Mouse (Mus musculus): Measurements from ENCODE around the gene 9930111J21Rik2.
"Not testable (repeated sequence)": the region's sequence is repeated elsewhere in the genome, so short reads cannot be mapped to it uniquely, and the experiment has no call there.

Gene 9930111J21Rik2

GRCm38 (mm10) chr11:49077012-49077411 is 26.0 kb upstream of the 9930111J21Rik2 start:
- no peak for DNase-seq (ENCODE audit: low read depth, low spot score)

- not testable (repeated sequence) for DNase-seq (ENCODE audit: low read depth, low spot score)
These were observed 25.1 kb upstream of the 9930111J21Rik2 start, which contains the start of gene Ifi47 for GRCm38 (mm10) chr11:49076001-49076757. TSS of gene Ifi47 (plus strand) at chr11:49076587.

- DNase-seq (ENCODE audit: low read depth, low spot score), result no peak
These were observed 17.3 kb upstream of the 9930111J21Rik2 start for GRCm38 (mm10) chr11:49068358-49068757.

DNA sequence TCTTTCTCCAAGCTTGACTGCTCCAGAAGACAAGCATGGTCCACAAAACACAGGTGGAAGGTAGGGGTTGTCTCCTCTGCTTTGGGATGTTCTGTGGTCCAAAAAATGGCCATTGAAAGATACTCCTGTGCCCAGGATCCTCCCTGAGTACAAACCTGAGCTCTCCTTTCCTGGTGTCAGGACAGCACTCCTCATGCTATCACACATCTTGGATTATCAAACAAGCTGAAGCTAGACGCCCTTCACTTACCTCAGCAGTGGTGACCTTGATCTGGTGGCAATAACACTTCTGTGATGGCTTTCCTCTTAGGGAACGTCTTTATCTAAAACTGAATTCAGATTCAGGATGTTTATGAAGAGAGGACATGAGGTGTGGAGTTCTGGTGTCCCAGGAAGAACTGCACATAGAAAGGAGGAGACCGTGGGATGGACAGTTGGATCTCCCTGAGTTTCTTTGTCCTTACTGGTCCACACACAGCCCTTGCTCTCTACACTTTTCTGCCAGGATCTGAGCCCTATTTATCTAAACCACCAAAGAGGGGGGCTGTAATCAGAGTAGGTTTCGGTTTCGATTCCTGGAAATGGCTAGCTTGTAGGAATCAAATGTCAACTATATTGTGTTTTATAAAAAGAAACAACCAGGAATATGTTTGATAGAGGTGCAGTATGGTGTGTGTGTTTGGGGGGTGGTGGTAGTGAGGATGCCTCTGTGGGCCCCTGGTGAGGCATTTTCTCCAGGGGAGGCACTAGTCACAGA is 12.8 kb upstream of the 9930111J21Rik2 start, which contains the start of gene Tgtp2:
Tgtp2 (minus strand) TSS at position 494 of the 757 bp plus-strand sequence.
- not testable (repeated sequence) for DNase-seq (ENCODE audit: low read depth, low spot score)

GRCm38 (mm10) chr11:49061865-49062264 is 10.8 kb upstream of the 9930111J21Rik2 start:
- not testable (repeated sequence) for DNase-seq (ENCODE audit: low read depth, low spot score)

DNA sequence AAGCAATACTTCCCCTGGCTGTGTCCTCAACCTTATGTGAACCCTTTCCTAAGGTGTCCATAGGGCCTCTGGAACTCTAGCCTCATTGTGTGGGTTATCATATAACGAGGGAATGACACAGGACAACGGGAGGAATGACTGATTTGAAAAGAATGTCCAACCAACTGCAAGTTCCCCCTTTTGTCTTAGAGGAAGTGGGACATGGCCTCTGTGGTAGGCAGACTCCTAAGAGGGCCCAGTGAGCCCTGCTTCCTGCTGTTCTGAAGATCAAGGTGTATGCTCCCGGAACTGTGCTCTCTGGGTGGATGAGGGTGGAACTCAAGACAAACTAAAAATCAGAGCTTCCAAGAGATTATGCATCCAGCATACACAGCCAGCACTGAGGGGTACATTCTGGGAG is 9.0 kb upstream of the 9930111J21Rik2 start:
- DNase-seq (ENCODE audit: low read depth, low spot score), result not testable (repeated sequence)

DNA sequence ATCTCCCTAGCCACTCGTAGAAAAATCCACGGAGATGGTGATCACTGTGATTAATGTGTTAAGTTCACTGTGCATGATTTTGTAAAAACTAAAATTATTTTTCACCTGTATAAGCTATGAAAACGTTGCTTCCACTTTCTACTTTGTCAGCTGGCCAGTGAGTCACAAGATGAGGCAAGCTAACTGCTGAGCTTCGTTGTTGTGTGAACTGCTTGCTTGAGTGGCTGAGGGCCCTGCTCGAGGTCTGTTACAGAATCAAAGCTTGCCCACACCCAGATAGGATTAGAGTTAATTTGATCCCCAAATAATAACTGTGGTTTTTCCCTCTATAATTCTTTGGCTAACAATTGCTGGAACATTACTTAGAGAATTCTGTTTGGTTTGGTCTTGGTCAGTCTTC is 852 bp upstream of the 9930111J21Rik2 start:
- DNase-seq (ENCODE audit: low read depth, low spot score), result not testable (repeated sequence)

DNA sequence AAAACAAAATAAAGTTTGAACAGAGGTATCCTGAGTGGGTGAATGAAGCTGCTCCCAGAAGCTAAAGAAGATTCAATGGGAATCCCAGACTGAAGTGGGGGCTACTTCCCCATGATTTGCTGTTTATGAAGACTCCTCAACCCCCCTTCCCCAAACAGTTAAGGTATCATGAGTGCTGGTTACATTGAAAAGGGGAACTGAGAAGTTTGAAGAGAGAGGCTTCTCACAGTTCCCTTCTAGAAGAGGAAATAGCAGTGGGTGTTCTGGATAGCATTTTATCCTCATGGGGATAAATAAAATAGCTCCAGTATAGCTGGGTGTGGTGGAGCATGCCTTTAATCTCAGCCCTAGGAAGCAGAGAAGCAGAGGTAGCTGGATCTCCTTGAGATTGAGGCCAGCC is 978 bp downstream of the 9930111J21Rik2 start:
- DNase-seq (ENCODE audit: low read depth, low spot score), result not testable (repeated sequence)

- not testable (repeated sequence) for DNase-seq (ENCODE audit: low read depth, low spot score)
These were observed 39.0 kb downstream of the 9930111J21Rik2 start for GRCm38 (mm10) chr11:49012074-49012473.

DNA sequence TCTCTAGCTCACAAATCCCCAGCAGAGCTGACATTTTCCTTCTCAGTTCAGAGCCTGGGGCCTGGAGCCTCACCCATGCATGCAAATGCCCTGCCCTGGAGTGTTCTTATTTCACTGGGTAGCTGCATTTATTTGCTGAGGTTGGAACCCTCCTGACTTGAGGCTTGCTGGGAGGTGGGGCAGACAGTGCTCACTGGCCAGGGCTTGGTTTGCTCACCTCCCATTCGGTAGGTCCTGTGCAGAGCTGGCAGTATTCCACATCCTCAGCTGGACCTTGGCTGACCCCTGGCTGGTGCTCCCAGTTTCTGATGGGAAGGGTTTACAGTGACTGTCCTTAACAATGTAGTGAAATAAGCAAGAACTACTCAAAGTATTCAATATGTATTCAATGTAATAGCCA is 44.3 kb downstream of the 9930111J21Rik2 start:
- DNase-seq (ENCODE audit: low read depth, low spot score), result not testable (repeated sequence)

DNA sequence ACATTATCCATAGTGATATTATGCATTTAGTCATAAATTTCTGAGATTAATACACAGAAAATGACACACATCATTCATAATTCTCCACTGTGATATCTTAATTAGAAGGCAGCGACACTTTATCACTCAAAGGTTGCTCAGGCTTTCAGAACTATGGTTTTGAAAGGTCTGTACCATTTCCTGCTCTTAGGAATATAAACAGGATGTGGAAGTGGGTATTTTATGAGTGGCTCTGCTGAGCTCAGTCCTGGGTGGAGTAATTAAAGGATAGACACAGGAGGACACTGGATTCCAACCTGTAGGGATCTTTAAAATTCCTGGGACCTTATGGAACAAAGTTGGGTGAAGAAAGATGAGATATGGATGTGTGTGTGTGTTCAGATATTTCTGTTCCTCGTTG is 44.7 kb downstream of the 9930111J21Rik2 start:
- DNase-seq (ENCODE audit: low read depth, low spot score), result not testable (repeated sequence)

DNA sequence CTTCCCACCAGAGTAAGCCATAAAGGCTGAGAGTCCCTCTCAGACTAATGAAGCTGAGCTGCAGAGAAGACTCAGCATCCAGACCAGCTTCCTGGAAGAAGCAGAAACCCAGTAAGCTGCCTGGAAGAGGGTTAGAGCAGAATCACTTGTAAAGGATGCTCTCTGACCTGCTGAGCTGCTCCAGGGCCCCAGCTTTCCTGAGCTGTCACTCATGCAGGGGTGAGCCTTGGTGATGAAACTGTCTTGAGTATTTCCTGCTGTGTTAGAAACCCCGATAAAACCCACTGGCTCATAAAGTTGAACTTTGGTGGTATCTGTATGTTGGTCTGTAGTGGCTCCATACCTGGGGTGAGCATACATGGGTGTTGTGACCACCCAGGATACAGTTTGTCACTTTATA is 50.6 kb downstream of the 9930111J21Rik2 start:
- not testable (repeated sequence) for DNase-seq (ENCODE audit: low read depth, low spot score)

- DNase-seq (ENCODE audit: low read depth, low spot score), result not testable (repeated sequence)
These were observed 57.0 kb downstream of the 9930111J21Rik2 start, which contains the start of gene Tgtp1 for GRCm38 (mm10) chr11:48994018-48994417. TSS of gene Tgtp1 (minus strand) at chr11:48994172.

DNA sequence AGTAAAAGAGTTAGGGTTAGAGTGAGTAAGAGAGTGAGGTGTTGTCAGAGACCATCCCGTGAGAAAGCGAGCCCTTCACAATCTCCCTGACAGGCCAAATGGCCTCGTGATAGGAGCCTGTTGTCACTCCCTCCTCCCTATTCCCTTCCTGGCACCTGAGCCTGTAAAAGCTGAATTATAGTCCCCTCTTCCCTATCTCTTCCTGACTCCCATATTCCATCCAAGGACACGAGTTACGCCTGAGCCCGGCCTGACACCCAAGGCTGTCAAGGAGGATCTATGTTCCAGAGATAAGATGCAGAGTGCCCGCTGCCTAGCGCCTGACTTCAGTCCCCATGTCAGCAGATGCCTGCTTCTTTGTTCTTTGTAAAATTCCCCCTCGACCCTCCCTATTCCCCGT is 57.7 kb downstream of the 9930111J21Rik2 start:
- not testable (repeated sequence) for DNase-seq (ENCODE audit: low read depth, low spot score)

GRCm38 (mm10) chr11:48991740-48992520 is 59.1 kb downstream of the 9930111J21Rik2 start, which contains the start of gene Gm12185:
TSS of gene Gm12185 (minus strand) at chr11:48992226.
- DNase-seq (ENCODE audit: low read depth, low spot score), result peak; percentile 14

DNA sequence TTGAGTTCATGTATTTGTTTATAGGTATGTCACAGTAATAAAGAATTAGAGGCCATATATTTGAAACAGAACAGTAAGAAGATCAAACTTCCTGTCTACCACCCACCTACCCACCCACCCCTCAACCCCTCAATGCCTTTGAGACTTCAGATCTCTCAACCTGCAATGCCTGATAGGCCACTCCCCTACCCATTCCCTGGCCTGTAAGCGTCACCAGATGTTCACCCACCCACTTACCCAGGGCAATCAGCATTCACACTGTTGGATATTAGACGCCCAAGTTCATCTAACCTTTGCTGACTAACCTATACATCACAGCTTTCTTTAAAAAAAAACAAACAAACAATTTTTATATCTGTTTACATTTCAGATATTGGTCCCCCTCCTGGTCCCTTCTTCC is 61.1 kb downstream of the 9930111J21Rik2 start:
- DNase-seq (ENCODE audit: low read depth, low spot score), result not testable (repeated sequence)

- DNase-seq (ENCODE audit: low read depth, low spot score), result not testable (repeated sequence)
These were observed 62.8 kb downstream of the 9930111J21Rik2 start for GRCm38 (mm10) chr11:48988219-48988618.

- not testable (repeated sequence) for DNase-seq (ENCODE audit: low read depth, low spot score)
These were observed 68.2 kb downstream of the 9930111J21Rik2 start for GRCm38 (mm10) chr11:48982848-48983247.

- DNase-seq (ENCODE audit: low read depth, low spot score), result not testable (repeated sequence)
These were observed 71.0 kb downstream of the 9930111J21Rik2 start for GRCm38 (mm10) chr11:48980052-48980451.

GRCm38 (mm10) chr11:48979251-48979650 is 71.8 kb downstream of the 9930111J21Rik2 start, which contains the start of gene 9930111J21Rik1:
TSS of gene 9930111J21Rik1 (minus strand) at chr11:48979398.
- DNase-seq (ENCODE audit: low read depth, low spot score), result not testable (repeated sequence)

GRCm38 (mm10) chr11:48978240-48978939 is 72.7 kb downstream of the 9930111J21Rik2 start, which contains the start of gene Olfr56:
TSS of gene Olfr56 (plus strand) at chr11:48978889.
- not testable (repeated sequence) for DNase-seq (ENCODE audit: low read depth, low spot score)
